Mouse (Mus musculus): ENCODE measurements around the gene Mad2l2.

The Mad2l2 gene

DNA sequence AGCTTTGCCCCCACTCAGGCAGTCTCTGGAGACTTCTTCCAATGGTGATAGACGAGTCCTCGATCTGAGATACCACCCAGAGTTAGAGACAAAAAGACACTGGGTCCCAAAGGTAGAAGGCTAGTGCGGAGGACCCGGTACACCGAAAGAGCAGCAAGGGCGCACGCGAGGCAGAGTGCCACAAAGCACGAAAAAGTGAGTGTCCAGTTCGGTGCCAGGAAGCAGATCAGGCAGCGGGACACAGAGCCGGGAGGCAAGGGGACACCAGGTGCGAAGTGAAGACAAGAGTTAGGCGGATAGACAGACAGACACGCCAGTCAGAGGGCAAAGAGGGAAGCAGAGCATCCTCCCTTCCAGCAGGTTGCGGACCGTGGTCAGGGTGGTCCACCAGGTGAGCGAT lies at the start of gene Mad2l2:
Mad2l2 (plus strand) TSS at position 252 of the 400 bp plus-strand sequence.
- no peak for DNase-seq

DNA sequence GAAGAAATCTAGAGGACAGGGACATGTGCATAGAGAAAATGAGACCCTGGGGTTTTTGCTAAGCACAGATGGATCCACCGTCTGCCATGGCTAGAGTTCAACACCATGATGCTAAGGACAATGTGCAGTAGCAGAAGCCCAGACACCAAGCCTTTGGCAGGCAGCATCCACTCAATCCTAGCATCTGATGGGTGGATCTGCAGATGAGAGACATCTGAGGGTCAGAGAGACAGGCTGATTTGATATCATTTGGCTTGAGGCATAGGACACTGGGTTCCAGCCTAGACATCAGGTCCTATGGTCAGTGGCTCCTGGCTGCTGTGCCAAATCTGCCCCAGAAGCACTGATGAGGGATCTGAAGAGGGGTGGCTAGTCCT lies 49.6 kb upstream of the Mad2l2 start:
- no peak for DNase-seq

- DNase-seq = no peak
Observed at GRCm38 (mm10) chr4:148081201-148081600, 49.0 kb upstream of the Mad2l2 start.

DNA sequence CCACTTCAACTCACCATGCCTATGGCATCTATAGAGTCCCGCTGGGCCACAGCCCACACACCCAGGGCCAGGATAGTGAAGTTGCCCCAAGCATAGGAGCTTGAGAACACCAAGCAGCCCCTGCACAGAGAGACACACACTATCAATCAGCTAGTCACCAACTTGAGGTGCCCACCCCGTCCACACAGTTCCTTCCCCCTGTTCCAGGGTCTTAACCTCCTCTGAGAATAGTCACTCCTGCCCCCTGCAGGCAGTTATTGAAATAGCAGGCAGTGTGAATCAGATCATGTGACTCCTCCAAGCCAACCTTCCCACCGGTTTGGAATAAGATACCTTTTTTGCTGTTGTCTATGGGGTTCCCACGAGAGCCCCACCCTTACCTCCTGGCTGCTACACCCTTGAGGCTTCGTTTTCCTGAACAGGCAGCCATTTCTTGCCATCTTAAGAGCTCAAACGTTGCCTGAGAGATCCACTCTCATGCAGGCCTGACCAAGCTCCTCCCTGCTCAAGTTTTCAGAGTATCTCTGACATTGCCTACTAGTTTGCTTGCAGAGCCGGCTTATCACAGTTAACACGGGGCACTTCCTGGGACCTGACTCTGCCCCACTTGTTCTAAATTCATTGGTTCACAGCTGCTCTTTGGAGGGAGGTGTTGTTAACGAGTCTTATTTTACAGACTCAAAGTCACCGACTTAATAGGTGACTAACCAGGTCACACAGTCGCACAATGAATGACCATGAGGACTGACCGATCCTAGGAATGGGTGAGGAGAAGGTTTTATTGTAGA lies 47.7 kb upstream of the Mad2l2 start:
- peak; percentile 57 to 69 for DNase-seq

DNA sequence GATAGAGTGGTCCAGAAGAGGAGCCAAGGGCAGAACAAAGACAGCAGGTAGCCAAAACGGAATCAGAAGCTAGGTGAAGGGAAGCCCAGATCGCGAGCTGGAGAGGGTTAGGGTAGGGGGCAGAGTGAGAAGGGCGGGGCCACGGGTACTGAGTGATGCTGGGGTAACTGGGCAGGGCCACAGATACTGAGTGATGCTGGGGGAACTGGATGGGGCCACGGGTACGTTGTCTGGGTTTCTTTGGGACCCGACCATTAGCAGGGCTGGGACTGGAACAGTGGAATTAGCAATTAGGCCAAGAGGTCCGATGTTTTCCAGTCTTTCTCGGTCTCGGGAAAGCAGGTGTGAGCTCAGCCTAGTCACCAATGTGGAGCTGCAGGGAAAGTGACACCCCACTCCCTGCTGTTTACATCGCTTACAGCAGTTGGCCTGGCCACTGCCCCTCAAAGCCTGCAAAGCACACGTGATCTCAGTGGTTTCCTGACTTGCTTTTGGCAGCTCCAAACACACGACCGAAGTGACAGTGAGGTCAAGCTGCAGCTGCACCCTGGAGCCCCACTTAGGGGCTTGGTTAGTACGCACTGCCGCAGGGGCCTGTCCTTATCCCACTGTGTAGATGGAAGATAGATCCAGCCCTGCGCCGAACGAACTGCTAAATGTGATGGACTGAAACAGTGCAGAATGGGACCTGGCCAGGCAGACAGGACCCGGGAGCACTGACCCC lies 46.8 kb upstream of the Mad2l2 start:
- DNase-seq = peak; percentile 51 to 62

DNA sequence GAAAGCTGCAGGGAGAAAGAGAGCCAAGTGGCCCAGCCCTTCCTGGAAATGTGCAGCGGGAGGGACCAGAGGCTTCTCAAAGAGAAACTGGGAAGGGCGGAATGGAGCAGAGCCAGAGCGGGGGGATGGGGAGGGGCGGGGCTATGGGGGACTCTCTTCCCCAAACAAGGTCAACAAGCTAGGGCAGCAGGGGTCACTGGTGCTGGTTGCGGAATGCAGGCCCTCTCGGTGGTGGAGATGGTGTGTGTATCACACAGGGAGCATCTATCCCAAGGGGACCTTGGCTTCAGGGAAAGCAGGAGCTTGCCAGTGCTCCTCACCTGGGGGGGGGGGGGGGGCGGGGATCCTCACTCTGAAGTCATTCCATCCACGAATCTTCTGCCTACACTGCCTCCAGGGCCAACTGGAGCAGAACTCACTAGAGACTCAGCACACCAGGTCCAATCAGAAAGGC lies 45.9 kb upstream of the Mad2l2 start:
- DNase-seq = peak; percentile 66 to 79

DNA sequence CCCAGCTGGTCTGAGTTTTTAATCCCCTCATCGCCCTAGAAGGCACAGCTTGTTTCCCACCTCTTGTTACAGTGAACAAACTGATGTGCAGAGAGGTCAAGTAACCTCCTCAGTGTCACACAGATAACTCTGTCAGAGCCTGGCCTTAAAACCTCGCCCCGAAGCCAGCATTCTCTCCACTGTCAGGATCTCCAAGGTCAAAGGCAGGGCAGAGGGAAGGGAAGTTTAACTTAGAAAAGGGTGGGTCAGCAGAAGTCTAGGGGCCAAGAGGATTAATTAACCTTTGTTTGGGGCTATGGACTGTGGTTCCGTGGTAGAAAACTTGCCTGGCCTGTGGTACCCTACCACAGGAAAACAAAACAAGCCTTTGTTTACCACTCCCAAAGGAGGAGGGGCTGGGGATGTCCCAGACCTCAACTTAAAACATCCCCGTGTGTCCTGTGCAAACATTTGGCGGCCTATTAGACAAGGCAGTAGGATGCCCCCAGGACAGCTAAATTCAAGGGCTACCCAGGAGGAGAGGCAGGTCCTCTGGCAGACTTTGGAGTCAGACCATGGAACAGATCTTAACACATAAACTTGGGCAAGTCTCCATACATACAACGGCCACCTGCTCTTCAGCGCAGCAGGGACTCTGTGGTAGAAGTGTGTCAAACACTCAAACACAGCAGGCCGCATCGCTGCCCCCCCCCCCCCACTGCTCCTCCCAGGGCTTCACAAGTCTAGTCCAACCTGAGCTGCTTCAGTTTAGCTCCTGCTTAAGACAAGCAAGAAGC lies 44.9 kb upstream of the Mad2l2 start:
- DNase-seq = peak; percentile 22 to 50

DNA sequence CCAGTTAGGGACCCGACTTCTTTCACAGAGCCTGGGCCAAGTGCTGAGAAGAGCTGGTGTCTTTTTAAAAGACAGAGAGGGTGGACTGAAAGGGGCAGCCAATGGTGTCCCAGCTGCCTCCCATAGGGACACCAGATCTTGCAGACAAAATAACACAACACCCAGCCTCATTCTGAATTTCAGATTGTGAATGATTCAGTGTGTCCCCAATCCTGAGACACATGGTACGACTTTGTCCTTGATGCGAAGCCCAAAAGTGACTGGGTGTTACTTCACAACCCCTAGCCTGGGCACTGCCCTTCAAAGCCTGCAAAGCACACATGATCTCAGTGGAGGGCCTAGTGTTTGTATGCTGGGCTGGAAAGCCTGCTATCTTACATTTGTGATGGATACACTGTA lies 44.3 kb upstream of the Mad2l2 start:
- no peak for DNase-seq

DNA sequence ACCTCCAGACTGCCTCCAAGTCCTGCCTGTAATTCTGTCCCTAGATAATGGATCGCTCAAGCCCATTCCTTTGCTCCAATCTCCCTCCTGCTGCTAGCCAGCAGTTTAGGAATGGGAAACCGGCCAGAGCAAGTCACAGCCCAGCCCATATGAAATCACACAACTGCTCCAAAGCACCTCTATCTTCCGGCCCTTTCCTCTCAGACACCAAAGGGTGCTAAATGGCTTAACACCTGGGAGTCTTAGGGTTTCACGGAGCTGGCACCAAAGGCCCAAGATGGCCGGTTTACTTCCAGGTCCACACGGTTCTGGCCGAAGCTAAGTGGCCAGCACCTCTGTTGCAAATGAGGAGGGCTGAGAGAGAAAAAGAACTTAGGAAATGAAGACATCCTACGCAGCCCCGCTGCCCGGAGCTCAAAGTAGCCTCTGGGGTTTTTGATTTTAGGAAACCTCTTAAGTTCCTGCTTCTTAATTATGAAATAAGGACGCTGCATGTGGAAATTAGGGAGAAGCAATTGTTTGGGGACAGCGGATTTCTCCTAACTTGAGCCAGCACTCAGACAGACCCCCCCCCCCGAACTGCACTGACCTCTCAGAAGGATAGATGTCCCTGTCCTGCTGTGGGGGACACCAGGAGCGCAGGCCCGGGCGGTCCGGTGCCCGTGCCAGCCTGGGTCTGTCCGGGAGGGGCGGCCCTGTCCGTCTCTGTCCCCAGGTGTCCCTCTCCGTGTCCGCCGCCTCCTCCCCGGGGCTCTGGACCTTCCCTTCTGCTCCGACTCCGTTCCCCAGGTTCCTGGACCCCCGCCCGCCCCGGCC lies 42.9 kb upstream of the Mad2l2 start:
- DNase-seq = peak; percentile 47 to 52

- DNase-seq = peak; percentile 96
Observed at GRCm38 (mm10) chr4:148087907-148088527, 42.2 kb upstream of the Mad2l2 start, which contains the start of gene Agtrap. Gene Agtrap (minus strand): TSS chr4:148088031.

DNA sequence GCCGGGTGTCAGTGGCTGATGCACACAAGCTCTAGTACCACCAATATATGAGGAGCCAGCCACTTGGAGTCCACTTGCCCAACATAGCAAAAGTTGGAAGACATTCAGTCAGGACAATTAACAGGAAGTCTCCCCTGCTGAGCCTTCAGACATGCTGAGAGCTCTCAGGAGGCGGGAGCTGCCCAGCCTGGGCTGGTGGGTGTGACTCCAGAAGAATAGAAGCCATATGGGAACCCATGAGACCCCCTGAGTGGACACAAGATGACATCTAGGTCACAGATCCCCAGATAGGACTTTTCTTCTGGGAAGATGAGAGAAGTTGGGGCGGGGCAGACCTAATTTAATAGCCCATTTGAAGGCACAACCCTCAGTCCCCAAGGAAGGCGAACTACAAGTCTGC lies 41.0 kb upstream of the Mad2l2 start:
- DNase-seq = no peak

GRCm38 (mm10) chr4:148091181-148091580 lies 39.0 kb upstream of the Mad2l2 start:
- no peak for DNase-seq

DNA sequence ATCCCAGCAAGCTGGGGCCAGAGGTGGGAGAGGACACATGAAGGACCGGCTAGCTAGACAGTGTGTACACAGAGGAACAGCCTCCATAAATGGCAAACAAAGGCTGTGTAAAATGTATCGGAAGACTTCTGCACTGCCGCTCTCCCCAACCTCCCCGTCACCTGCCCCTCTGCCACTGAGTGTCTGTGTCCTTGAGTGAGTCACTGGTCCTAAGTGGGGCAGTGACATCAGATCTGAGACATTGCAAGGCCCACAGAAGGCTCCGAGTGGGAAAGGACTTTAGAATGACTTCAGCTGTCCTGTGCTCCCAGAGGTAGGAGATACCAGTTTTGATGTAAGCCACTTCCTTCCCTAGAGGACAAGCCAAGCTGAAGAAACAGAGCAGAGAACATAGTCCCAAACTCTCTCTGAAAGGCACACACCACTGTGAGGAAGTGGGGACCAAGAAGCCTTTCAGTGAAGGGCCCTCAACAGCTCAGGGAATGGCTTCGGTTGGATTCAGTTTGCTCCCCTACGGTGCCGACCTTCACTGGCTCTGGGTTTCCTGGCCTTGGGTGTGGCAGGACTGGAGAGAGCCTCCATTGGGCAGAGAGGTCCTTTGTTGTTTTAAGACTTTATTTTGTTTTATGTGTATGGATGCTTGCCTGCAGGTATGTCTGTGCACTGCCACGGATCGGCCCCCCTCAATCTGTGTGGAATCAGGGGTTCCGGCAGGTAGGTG lies 37.5 kb upstream of the Mad2l2 start:
- DNase-seq = no peak

DNA sequence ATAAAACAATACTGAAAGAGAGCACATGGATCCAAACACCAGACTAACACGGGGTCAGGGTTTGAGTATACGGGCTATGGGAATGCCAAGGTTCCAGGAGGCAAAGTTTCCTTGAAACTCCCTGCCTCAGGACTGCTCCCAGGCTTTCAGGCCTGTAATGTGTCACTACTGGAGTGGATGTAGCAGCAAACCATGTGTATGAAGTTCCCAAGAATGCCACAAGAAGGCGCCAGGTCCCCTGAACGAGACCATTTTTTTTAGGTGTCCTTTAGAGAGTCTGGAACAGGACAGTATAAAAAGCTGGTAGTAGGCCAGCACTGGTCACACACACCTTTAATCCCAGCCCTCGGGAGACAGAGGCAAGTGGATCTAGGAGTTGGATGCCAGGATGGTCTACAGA lies 36.0 kb upstream of the Mad2l2 start:
- no peak for DNase-seq

- no peak for DNase-seq
Observed at GRCm38 (mm10) chr4:148095081-148095480, 35.1 kb upstream of the Mad2l2 start.

- DNase-seq = no peak
Observed at GRCm38 (mm10) chr4:148097936-148098335, 32.2 kb upstream of the Mad2l2 start.

DNA sequence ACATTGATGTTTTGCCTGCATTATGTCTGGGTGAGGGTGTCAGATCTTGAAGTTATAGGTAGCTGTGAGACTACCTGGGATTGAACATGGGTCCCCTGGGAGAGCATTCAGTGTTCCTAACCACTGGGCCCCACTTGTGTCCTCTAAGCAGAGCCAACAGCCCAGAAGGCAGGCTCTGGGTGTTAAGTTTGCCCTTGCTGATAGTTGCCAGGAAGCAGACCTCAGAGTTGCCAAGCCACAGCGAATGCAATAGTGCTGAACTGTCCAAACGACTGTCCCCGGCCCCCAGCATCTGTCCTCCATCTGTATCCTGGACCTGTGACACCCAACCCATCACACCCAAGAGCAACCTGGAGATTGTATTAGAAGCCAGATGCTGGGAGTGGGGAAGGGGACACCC lies 31.5 kb upstream of the Mad2l2 start:
- no peak for DNase-seq

- DNase-seq = peak; percentile 61 to 65
Observed at GRCm38 (mm10) chr4:148101801-148102527, 28.2 kb upstream of the Mad2l2 start.

DNA sequence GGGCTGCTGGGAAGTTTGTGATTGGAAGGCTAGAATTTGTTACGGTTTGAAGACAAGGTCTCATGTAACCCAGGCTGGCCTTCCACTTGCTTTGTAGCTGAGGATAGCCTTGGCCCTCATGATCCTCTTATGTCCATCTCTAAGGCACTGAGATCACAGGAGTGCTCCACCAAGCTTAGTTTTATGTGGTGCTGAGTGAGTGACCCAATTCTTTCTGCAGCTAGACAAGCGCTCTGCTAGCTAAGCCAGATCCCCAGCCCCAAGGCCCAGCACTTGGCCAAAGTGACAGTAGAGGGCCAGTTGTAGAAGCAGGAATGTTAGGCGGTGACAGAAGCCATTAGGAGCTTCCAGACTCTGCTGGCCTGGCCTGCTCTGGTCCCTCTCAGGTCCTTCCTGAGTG lies 26.0 kb upstream of the Mad2l2 start:
- DNase-seq = no peak

DNA sequence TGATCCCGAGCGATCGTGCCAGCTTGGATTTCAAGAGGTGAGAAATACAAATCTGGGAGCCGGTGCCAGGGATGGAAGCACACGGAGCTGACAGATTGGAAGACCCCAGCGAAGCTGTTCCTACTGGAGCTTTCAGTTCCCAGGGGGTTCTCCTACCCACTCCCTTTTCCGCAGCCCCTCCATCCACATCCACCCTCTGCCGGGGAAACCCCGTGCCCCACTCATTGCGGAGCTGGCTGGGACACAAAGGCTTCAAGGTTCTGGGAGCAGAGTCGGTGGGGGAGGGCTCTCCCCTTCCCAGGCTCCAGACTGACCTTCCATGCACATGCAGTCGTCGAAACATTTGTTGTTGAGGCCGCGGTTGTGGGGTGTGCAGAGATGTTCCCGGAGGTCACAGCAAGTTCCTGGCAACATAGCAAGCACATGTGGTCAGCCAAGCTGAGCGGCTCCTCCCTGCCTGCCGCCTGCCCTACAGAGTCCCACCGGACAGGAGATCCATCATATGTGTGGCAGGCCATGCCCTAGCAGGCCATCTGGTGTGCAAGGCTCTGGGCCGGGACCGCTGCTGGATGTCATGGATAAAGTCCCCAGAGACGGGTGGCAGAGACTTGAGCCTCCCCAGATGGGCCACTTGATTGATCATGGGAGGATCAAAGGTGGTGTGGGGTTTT lies 22.4 kb upstream of the Mad2l2 start:
- no peak for DNase-seq
